Mouse (Mus musculus) lung, embryonic 14.5 days (tissue): Measurements from ENCODE around the gene Lrrc9. TPM values are rescaled to one million over a fixed set of nuclear protein-coding genes. Genes with fewer than 3 reads are reported as not detected.

Source experiments
- ATAC-seq: fragments of 200-750 bp; cut with Nextera tagmentation; 2 replicates; pipeline ENCODE4 v1.8.0; 2017; ENCODE audit warnings: mild to moderate bottlenecking, moderate TSS enrichment, moderate library complexity; ENCODE audit not compliant: insufficient read depth
- DNase-seq: peaks from one replicate; pipeline ENCODE4 v3.0.0-alpha.2; 2015
- H3K27ac ChIP-seq: fragments of 300-500 bp; sonication (generic); 2 replicates; pipeline ENCODE4 v1.5.1; 2014; ENCODE audit warnings: low read depth, mild to moderate bottlenecking, moderate library complexity
- H3K27me3 ChIP-seq: fragments of 300-500 bp; sonication (generic); 2 replicates; pipeline ENCODE4 v1.6.1; 2014; ENCODE audit warnings: low read length, control low read depth; ENCODE audit not compliant: insufficient read depth
- H3K36me3 ChIP-seq: fragments of 300-500 bp; sonication (generic); 2 replicates; pipeline ENCODE4 v1.6.1; 2014; ENCODE audit warnings: control low read depth; ENCODE audit not compliant: insufficient read depth
- H3K4me1 ChIP-seq: fragments of 300-500 bp; sonication (generic); 2 replicates; pipeline ENCODE4 v1.6.1; 2014; ENCODE audit warnings: antibody characterized with exemption, control low read depth; ENCODE audit not compliant: insufficient read depth
- H3K4me2 ChIP-seq: fragments of 300-500 bp; sonication (generic); 2 replicates; pipeline ENCODE4 v1.6.1; 2014; ENCODE audit warnings: mild to moderate bottlenecking
- H3K4me3 ChIP-seq: fragments of 300-500 bp; sonication (generic); 2 replicates; pipeline ENCODE4 v1.5.1; 2014; ENCODE audit warnings: low read depth, low read length
- H3K9ac ChIP-seq: fragments of 300-500 bp; sonication (generic); 2 replicates; pipeline ENCODE4 v1.6.1; 2014
- H3K9me3 ChIP-seq: fragments of 300-500 bp; sonication (generic); 2 replicates; pipeline ENCODE4 v1.6.1; 2016; ENCODE audit warnings: low read depth, low read length, control low read depth
- CTCF ChIP-seq: IDR thresholded peaks from 2 replicates; pipeline ENCODE4 v1.5.1; 2016; ENCODE audit warnings: antibody characterized with exemption, low read depth
- WGBS: fragments of 180-500 bp; shearing (Covaris S2); extraction: QIAGEN DNeasy Blood & Tissue Kit; methylation state at CpG from one replicate; pipeline ENCODE4 v1.1.7; 2014; 5-methylcytosine and 5-hydroxymethylcytosine counted together
- microRNA-seq: library from miRNA; unstranded; fragments of <30 nt; microRNA quantifications from one replicate; pipeline ENCODE4, GENCODE M21; 2016; ENCODE audit warnings: borderline number of aligned reads
- polyA plus RNA-seq: library from polyadenylated mRNA; unstranded; fragments of >200 nt; fragmentation: Nextera tagmentation; extraction: Ambion mirVana; gene quantifications from 2 replicates; pipeline ENCODE4 v1.2.1, GENCODE M21; 2014

Lrrc9 gene
- polyA plus RNA-seq, 1 experiment from 2014 or later: 0.29 TPM

DNA sequence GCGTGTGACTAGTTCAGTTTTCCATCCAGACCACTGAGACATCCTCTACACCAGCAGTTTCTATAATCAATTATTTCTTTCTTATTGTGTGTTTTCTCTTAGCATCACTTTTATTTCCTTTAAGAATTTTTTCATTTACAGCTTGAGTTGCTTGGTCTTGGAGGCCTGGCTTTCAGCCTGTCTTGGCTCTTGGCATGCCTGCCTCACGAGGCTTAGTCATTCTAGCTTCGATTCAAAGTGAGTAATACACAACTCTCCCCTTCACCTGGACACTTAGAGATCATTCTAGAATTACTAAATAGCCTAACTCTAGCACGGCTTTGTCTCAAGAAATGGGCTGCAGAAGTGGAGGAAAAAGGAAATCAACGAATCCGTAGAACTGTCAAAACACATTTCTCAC, 92.3 kb downstream of the Lrrc9 start:
- H3K4me2 ChIP-seq: no peak overlapping the region
- no peak overlapping the region for H3K4me3 ChIP-seq
- H3K27me3 ChIP-seq: no peaks in the 10 kb centered on the region
- 76% methylated on average over 6 of the region's 6 CpGs for WGBS
- no peaks in the 10 kb centered on the region for H3K4me1 ChIP-seq
- no peak for TF ChIP-seq CTCF
- no peaks in the 10 kb centered on the region for H3K36me3 ChIP-seq
- no peak overlapping the region for H3K27ac ChIP-seq
- no peaks in the 10 kb centered on the region for H3K9me3 ChIP-seq
- ATAC-seq (no peak), DNase-seq (no peak)
- no peak overlapping the region for H3K9ac ChIP-seq

DNA sequence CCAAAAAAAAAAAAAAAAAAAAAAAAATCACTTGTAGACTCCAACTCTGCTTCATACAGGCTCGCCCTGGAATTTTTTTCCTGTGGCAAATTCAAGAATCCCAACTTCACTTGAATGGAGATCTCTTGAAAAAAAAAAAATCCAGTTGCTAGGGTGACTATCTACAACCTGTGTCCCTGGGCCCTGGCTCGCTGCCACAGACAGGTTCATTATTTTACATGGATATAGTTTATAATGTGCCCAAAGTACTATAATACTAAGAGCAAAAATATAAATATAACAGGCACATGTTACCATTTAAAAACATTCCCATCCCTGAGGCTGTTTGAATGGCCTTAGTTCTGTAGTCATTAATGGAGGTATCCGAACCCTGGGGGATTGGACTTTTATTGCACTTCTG, 93.9 kb downstream of the Lrrc9 start:
- peak overlapping the region; percentile 26; the same call in 1 of the 2 replicates for H3K9ac ChIP-seq
- TF ChIP-seq CTCF: no peak
- H3K36me3 ChIP-seq: no peaks in the 10 kb centered on the region
- H3K27ac ChIP-seq: no peak overlapping the region
- ATAC-seq: no peak; the same call in 1 of the 2 replicates
- no peaks in the 10 kb centered on the region for H3K4me1 ChIP-seq
- peak overlapping the region; percentile 66 for H3K4me2 ChIP-seq
- WGBS: 32% methylated on average over 3 of the region's 3 CpGs
- peak; percentile 36 for DNase-seq
- H3K9me3 ChIP-seq: no peaks in the 10 kb centered on the region
- peak overlapping the region; percentile 67 for H3K4me3 ChIP-seq
- no peaks in the 10 kb centered on the region for H3K27me3 ChIP-seq

DNA sequence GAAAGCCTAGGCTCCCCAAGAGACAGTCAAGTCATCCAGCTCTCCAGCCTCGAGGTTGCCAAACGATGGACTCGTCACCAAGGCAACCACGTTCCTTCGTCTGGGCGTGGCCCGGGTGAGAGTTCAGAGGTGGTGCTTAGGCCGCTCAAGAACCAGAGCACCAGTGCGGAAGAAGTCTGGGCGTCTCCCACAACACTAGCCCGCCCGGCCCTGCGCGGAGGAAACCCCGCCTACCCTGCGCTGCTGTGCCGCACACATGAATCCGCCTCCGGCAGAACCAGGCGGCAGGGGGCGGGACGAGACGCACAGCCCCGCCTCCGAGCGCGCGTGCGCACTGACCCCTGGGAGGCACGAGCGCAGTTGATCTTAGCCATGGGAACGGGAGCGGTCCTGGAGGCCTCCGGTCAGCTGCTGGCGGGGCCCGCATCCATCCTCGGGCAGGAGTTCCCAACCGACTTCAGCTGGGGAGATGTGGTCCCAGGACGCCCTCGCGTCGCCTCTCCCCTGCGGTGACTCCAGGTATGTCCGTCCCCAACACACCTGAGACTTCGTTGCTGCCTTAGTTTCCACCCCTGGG, 94.4 kb downstream of the Lrrc9 start, which contains the start of gene Pcnx4:
Gene Pcnx4, plus strand, starts transcription at position 363 of the 577 bp plus-strand sequence.
- Histone ChIP-seq H3K4me1 (no peaks in the 10 kb centered on the region), H3K4me2 (peak within 1 kb of the TSS; percentile 66), H3K9ac (peak within 1 kb of the TSS; percentile 62), H3K27ac (peak within 1 kb of the TSS; percentile 5; the same call in 1 of the 2 replicates), H3K36me3 (no peaks in the 10 kb centered on the region), H3K27me3 (no peaks in the 10 kb centered on the region), H3K9me3 (no peaks in the 10 kb centered on the region), H3K4me3 (peak within 1 kb of the TSS; percentile 67)
- peak; percentile 33 for TF ChIP-seq CTCF
- WGBS: under 1% methylated on average over 45 of the region's 45 CpGs
- DNase-seq (peak; percentile 99), ATAC-seq (peak; percentile 100)

DNA sequence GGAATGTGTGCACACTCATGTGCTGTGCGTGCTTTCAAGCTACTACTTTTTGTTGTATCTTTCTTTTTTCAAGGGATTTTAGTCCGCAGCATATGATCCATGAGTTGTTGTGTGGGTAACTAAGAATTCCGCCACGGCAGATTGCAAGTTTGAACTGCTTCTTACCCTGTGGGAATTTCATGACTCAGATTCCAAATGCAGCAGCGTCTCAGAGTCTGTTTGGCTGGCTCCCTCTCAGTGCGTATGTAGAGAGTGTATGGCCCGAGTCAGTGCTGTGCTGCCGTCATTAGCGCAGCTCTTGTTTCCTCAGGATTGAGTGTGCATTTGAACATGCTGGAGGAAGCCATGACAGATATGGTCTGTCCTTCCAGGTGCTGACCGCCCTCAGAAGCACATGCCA, 96.9 kb downstream of the Lrrc9 start:
- no peak for DNase-seq

DNA sequence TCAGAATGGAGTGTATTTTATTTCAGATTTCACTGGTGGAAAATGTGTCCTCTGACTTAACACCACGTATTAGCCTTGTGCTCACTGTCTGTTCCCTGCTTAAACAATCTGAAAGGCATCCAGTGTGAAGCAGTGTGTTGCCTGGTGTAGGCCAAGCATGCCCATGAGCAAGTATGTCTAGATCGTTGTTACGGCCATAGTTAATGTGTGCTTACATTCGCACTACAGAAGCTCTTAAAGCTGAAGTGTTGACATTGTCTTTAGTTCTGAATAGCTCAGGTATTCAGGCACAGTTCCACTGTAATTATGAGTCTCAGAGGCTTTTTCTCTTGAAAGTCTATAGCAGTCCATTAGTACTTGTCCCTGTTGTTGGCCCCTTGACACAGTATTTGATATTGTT, 112.7 kb downstream of the Lrrc9 start:
- Histone ChIP-seq H3K4me1 (no peaks in the 10 kb centered on the region), H3K27me3 (no peaks in the 10 kb centered on the region; the same call in 1 of the 2 replicates), H3K36me3 (no peaks in the 10 kb centered on the region), H3K9me3 (no peaks in the 10 kb centered on the region), H3K9ac (no peak overlapping the region), H3K4me2 (no peak overlapping the region), H3K27ac (no peak overlapping the region), H3K4me3 (no peak overlapping the region)
- no peak for TF ChIP-seq CTCF
- 67% methylated on average over 4 of the region's 4 CpGs for WGBS
- ATAC-seq: peak; percentile 63
- peak; percentile 68 for DNase-seq

More for the DNA sequence above, 96.9 kb downstream of the Lrrc9 start:
- Histone ChIP-seq H3K4me3 (no peak overlapping the region), H3K9me3 (no peaks in the 10 kb centered on the region), H3K27me3 (no peaks in the 10 kb centered on the region), H3K4me2 (no peak overlapping the region), H3K36me3 (peaks cover 10% of the 10 kb centered on the region; the same call in 1 of the 2 replicates), H3K4me1 (no peaks in the 10 kb centered on the region), H3K27ac (no peak overlapping the region), H3K9ac (no peak overlapping the region)
- 88% methylated on average over 10 of the region's 10 CpGs for WGBS
- no peak for ATAC-seq
- TF ChIP-seq CTCF: no peak

DNA sequence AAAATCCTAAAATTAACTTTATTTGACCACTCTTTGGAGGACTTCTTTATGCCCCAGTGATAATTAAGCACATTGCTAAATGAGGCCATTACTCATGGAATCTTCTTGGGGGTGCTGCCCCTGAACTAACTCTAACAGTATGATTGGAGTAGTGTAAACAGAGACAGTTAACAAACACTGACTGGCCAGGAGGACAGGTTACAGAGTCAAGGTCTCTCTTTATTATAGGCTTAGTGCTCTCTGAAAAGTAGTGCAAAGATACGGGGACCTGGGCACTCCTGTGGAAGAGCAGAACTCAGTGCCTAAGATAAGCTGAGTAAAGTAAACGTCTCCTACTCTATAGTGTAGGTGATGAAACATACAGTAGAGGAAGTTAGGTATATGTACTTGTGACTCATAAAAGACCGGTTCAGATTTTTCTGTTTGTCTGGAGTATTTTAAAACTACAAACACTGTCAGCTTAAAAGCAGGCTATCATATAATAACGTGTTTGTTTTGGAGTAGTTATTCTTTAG, 122.7 kb downstream of the Lrrc9 start:
- DNase-seq: no peak
- H3K27me3 ChIP-seq: no peaks in the 10 kb centered on the region
- no peak overlapping the region for H3K27ac ChIP-seq
- no peak overlapping the region for H3K9ac ChIP-seq
- 61% methylated on average over 4 of the region's 4 CpGs for WGBS
- H3K9me3 ChIP-seq: no peaks in the 10 kb centered on the region
- no peak for ATAC-seq
- no peak overlapping the region for H3K4me2 ChIP-seq
- H3K4me3 ChIP-seq: no peak overlapping the region
- no peaks in the 10 kb centered on the region for H3K36me3 ChIP-seq
- no peaks in the 10 kb centered on the region for H3K4me1 ChIP-seq
- TF ChIP-seq CTCF: no peak

Small RNA genes within 50 kb of the gene (microRNA-seq; reads per million reads assigned to microRNA genes)
- not detected for gene Gm44392

Other genes with a start within 250 kb of the Lrrc9 start
- gene Rtn1, start 32.8 kb upstream of the Lrrc9 start, polyA plus RNA-seq: 9.4 and 9.8 TPM in 2 replicates
- 10.8 and 11.5 TPM in 2 replicates for gene Pcnx4, start 94.5 kb downstream of the Lrrc9 start, polyA plus RNA-seq
- gene Gm4756, start 207.8 kb downstream of the Lrrc9 start, polyA plus RNA-seq: not detected in 2 replicates
- 20.9 and 29.9 TPM in 2 replicates for gene Dhrs7, start 223.0 kb downstream of the Lrrc9 start, polyA plus RNA-seq